Comparison of ENCODE assay signal across 8 mouse cellular contexts in genomic region chr13:25958153-25958466, GRCm38 (mm10).
"Had no signal": no experiment of that assay in that cellular context is flagged by ENCODE, and none has a peak within 500 bp of the region (broad histone marks: within the 10 kb centered on the region; RNA-seq: fewer than 3 reads in every experiment).

No protein-coding gene starts in this region.

- H3K27me3 ChIP-seq: limb, embryonic 15.5 days; liver, embryonic 12.5 days; midbrain, embryonic 15.5 days had no signal

- H3K4me1 ChIP-seq: limb, embryonic 15.5 days; liver, embryonic 12.5 days; midbrain, embryonic 10.5 days; midbrain, embryonic 15.5 days had no signal

- DNase-seq: kidney, postnatal 10 days; kidney, postnatal 4 days; right cerebral cortex, postnatal 25 days; thymus, postnatal 4 days had no signal

- H3K9me3 ChIP-seq: limb, embryonic 15.5 days; liver, embryonic 12.5 days; midbrain, embryonic 10.5 days; midbrain, embryonic 15.5 days had no signal

- H3K4me2 ChIP-seq: limb, embryonic 15.5 days; liver, embryonic 12.5 days; midbrain, embryonic 15.5 days had no signal

- H3K36me3 ChIP-seq: limb, embryonic 15.5 days; liver, embryonic 12.5 days; midbrain, embryonic 10.5 days; midbrain, embryonic 15.5 days had no signal

- ATAC-seq: liver, embryonic 12.5 days; midbrain, embryonic 15.5 days had no signal

- H3K27ac ChIP-seq: limb, embryonic 15.5 days; liver, embryonic 12.5 days; midbrain, embryonic 10.5 days; midbrain, embryonic 15.5 days had no signal

- H3K4me3 ChIP-seq: limb, embryonic 15.5 days; liver, embryonic 12.5 days; midbrain, embryonic 10.5 days; midbrain, embryonic 15.5 days had no signal

- H3K9ac ChIP-seq: limb, embryonic 15.5 days; liver, embryonic 12.5 days; midbrain, embryonic 15.5 days had no signal
